Mouse (Mus musculus) midbrain, embryonic 10.5 days (tissue): ENCODE measurements around the gene Prr15l. TPM values are rescaled to one million over a fixed set of nuclear protein-coding genes. Genes with fewer than 3 reads are reported as not detected.

Experiments
- DNase-seq: peaks from one replicate; pipeline ENCODE4 v3.0.0-alpha.2; 2017; ENCODE audit warnings: low spot score
- H3K27ac ChIP-seq: fragments of 300-500 bp; sonication (generic); replicated peaks from 2 replicates; pipeline ENCODE4 v1.5.1; 2016; ENCODE audit warnings: mild to moderate bottlenecking
- H3K27me3 ChIP-seq: fragments of 300-500 bp; sonication (generic); 2 replicates; pipeline ENCODE4 v1.6.1; 2016; ENCODE audit warnings: low read depth, mild to moderate bottlenecking; ENCODE audit not compliant: poor library complexity, severe bottlenecking
- H3K36me3 ChIP-seq: fragments of 300-500 bp; sonication (generic); 2 replicates; pipeline ENCODE4 v1.6.1; 2016; ENCODE audit warnings: mild to moderate bottlenecking, moderate library complexity
- H3K4me1 ChIP-seq: fragments of 300-500 bp; sonication (generic); 2 replicates; pipeline ENCODE4 v1.6.1; 2016
- H3K4me3 ChIP-seq: fragments of 300-500 bp; sonication (generic); 2 replicates; pipeline ENCODE4 v1.5.1; 2016; ENCODE audit warnings: mild to moderate bottlenecking, moderate library complexity
- H3K9me3 ChIP-seq: fragments of 300-500 bp; sonication (generic); replicated peaks from 2 replicates; pipeline ENCODE4 v1.6.1; 2016; ENCODE audit warnings: mild to moderate bottlenecking
- WGBS: fragments of 180-500 bp; shearing (Covaris S2); methylation state at CpG from one replicate; pipeline ENCODE4 v1.1.7; 2016; 5-methylcytosine and 5-hydroxymethylcytosine counted together
- polyA plus RNA-seq: library from polyadenylated mRNA; unstranded; fragments of >200 nt; fragmentation: Nextera tagmentation; extraction: Ambion mirVana; gene quantifications from 2 replicates; pipeline ENCODE4 v1.2.1, GENCODE M21; 2016

The Prr15l gene
- polyA plus RNA-seq, 1 experiment from 2014 or later, result 0.04 TPM

DNA sequence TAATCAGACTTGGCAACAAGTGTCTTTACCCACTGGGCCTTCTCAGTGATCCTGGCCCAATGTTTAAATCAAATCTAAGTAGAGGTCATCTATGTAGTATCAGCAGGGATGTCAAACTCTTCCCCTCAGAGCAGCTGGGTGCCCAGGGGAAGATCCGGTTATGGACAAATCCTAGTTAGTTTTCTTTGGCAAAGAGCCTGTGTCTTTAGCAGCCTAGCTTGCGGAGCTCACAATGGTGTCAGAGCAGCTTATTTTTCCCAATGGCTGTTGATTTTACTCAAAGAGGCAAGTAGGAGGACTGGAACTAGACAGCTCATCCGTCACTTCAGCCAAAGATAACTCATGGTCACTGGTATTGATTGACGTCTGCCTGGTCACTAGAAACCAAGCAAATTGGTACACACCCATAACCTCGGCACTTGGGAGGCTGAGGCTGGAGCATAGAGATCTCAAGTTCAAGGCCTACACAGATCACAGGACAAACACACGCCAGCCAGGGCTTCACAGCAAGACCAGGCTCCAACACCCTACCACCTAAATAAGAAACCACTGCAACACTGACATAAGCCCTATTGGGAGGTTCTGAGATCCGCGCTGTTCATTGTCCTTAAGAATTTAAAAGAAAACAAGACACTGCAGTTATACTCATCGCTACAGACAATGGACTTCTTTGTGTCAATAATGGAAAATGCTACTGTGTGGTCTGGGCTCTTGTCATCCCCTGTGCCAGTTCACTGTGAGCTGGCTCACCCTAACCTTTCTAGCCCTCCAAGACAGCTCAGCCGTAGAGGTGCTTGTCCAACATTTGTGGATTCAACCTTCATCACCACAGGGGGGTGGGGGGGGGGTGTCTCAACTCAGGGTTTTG, 47.8 kb downstream of the Prr15l start:
- Histone ChIP-seq H3K36me3 (peaks cover 9% of the 10 kb centered on the region), H3K9me3 (no peaks in the 10 kb centered on the region), H3K4me1 (peaks cover 37% of the 10 kb centered on the region), H3K27ac (peak overlapping the region; percentile 100; the same call in 1 of the 2 replicates), H3K27me3 (no peaks in the 10 kb centered on the region), H3K4me3 (peak overlapping the region; percentile 87)
- 88% methylated on average over 10 of the region's 10 CpGs for WGBS
- no peak for DNase-seq

DNA sequence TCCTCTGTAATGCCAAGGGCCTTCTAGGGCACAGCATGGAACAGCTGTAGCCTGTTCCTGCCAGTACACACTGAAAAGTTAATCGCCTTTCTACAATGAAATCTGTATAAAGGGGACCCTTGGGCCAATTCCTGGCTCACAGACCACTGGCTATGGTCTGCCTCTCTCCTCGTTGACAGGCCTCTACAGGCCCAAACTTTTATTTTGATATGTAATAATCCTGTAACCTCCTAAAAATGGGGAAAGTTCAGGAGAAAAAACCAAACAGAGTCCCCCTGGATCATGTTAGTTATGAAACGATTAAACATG, 48.4 kb downstream of the Prr15l start:
- Histone ChIP-seq H3K27me3 (0 out of 2 replicates have a peak, but pooled peaks cover 4% of the 10 kb centered on the region), H3K4me3 (peak overlapping the region; percentile 87), H3K36me3 (peaks cover 4% of the 10 kb centered on the region), H3K9me3 (no peaks in the 10 kb centered on the region), H3K27ac (peak overlapping the region; percentile 100), H3K4me1 (peaks cover 37% of the 10 kb centered on the region)
- 70% methylated on average over 3 of the region's 3 CpGs for WGBS
- DNase-seq, result no peak

DNA sequence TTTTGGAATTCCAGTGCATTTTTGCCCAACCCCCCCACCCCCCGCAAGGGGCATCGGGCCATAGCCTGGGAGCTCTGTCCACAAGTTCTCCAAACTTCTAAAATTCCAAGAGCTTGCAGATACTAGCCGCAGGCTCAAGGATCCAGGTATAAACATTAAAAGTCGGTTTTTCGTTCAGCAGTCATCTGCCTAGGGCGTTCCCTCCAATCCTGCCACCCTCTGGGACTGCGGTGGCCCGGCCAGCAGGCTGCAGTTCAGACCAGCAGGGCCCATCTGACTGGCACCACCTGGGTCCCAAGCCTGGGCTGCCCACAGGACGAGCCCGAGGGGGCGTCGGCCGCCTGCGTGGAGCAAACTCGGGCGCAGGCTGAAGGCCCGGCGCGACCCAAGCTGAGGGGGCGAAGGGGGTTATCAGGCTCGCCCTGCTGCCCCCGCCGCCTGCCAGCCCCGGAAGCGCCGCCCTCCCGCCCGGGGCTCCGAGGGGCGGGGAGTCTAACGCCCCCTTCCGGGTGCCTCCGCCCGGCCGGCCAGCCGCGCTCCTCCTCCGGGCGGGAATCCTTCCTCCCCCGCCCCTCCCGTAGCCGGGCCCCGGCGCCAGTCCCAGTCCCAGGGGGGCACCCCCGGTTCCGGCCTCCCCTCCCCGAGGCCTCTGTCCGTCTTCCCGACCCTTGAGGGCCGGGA, 49.1 kb downstream of the Prr15l start:
- Histone ChIP-seq H3K36me3 (peaks cover 4% of the 10 kb centered on the region), H3K27ac (peak overlapping the region; percentile 100), H3K4me3 (peak overlapping the region; percentile 87), H3K9me3 (no peaks in the 10 kb centered on the region), H3K4me1 (peaks cover 38% of the 10 kb centered on the region), H3K27me3 (peaks cover 7% of the 10 kb centered on the region; the same call in 1 of the 2 replicates)
- no peak for DNase-seq
- WGBS, result under 1% methylated on average over 50 of the region's 50 CpGs

DNA sequence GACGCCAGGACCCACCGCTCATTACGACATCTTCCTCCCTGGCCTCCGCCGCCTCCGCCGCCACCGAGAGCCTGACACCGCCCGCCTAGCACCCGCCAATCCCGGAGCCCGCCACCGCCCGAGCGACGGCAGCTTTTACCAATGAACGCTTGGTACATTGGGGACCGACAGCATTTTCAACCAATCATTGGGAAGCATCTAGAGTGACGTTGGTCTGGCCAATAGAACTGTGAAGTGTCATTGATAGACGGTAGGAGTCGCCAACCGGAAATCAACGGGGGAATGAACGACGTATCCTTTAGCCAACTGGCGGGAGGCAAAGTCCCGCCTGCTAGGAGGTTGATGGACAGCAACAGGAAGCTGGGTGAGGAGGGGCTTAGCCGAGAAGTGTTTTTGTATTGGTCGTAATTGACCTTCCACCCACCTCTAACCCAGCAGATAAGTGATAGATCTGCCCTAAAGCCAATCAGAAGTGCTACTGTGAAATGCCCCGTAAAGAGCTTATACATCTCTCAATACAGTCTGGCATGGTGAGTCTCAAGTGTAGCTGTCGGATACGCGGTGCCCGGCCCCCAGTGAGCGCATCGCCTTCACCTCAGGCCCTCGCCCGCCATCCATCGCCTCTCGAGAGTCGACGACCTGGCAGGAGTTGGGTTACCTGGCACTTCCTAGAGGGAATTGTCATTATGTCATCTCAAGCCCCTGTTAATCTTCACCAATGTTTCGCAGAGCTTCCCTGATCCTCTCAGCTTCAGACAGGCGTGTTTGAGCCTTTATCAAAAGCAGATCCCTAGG, 49.9 kb downstream of the Prr15l start:
- under 1% methylated on average over 45 of the region's 45 CpGs for WGBS
- Histone ChIP-seq H3K27me3 (peaks cover 7% of the 10 kb centered on the region; the same call in 1 of the 2 replicates), H3K4me1 (peaks cover 45% of the 10 kb centered on the region), H3K4me3 (peak overlapping the region; percentile 87), H3K27ac (peak overlapping the region; percentile 100), H3K9me3 (no peaks in the 10 kb centered on the region), H3K36me3 (peaks cover 4% of the 10 kb centered on the region)
- peak; percentile 99 for DNase-seq

DNA sequence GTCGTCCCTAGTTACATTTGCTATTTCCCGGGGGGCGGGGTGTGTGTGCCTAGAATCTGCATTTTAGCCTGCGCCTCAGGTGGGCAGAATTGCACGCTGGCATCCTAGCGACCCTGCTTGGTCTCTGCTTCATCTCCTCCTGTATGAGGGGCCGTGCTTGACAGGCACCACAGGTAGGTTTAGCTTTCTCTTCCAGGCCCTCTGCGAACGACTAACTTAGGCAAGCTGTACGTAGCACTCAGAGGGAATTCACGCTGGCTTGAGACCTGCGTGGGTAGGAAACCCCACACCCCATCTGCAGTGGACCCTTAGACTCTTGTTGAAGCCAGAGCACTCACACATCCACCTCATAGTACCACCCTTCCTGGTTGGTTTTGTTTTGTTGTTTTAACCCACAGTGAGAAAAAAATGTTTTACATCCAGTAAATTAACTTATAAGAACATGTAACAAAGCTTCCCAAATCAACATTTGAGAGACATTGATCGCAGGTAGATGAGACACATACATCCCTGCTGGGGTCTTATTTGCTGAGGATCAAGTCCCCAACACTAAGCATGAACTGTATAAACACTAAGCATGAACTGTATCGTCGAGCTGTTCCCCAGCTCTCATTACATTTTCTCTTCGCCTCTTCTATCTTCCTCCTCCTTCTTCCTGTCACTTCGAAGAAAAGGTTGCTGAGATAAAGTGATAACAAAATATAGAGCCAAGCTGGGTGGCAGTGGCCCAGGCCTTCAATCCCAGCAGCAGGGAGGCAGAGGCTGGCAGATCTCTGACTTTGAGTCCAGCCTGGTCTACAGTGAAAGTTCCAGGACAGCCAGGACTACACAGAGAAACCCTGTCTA, 50.7 kb downstream of the Prr15l start:
- peak overlapping the region; percentile 100 for H3K27ac ChIP-seq
- peaks cover 13% of the 10 kb centered on the region for H3K27me3 ChIP-seq
- peaks cover 41% of the 10 kb centered on the region for H3K4me1 ChIP-seq
- 37% methylated on average over 17 of the region's 17 CpGs for WGBS
- no peak for DNase-seq
- H3K36me3 ChIP-seq, result peaks cover under 1% of the 10 kb centered on the region; the same call in 1 of the 2 replicates
- no peaks in the 10 kb centered on the region for H3K9me3 ChIP-seq
- H3K4me3 ChIP-seq, result peak overlapping the region; percentile 87

DNA sequence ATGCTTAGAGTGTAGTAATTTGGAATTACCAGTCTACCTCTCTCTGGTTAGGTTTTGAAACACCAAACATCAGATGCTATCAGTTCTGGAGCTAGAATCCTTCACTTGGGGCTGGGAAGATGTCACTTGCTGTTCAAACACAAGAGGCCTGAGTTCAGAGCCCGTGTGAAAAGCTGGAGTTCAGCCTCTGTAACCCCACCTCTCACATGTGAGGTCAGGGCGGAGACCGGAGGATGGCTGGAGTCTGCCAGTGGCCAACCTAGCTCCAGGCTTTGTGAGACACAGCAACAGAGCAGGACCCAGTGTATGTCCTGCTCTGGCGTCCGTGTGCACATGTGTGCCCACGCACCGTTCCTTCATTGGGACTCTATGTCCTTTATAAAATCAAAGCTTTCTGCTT, 51.4 kb downstream of the Prr15l start:
- no peaks in the 10 kb centered on the region for H3K9me3 ChIP-seq
- DNase-seq, result no peak
- H3K36me3 ChIP-seq, result no peaks in the 10 kb centered on the region; the same call in 1 of the 2 replicates
- H3K4me3 ChIP-seq, result no peak overlapping the region
- no peak overlapping the region for H3K27ac ChIP-seq
- peaks cover 41% of the 10 kb centered on the region for H3K4me1 ChIP-seq
- 92% methylated on average over 7 of the region's 7 CpGs for WGBS
- peaks cover 20% of the 10 kb centered on the region for H3K27me3 ChIP-seq

DNA sequence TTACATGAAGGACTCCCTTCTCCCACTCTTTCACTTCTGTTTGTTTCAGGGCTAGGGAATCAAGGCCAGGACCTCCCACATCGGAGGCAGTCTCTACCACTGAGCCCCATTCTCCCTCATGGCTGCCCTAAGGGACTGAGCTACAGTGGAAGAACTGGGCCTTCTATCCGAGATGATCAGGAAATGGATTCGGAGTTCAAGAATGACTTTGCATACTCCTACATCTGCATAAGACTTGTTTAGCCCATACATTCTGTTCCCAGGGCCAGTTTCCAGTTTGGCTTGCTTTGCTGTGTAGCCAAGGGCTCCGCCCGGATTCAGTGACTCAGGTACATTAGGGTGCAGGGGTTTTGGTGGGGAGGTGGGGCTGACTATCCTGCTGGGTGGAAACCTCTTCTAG, 52.1 kb downstream of the Prr15l start:
- H3K27me3 ChIP-seq, result peaks cover 26% of the 10 kb centered on the region
- no peak for DNase-seq
- peaks cover 45% of the 10 kb centered on the region for H3K4me1 ChIP-seq
- no peaks in the 10 kb centered on the region; the same call in 1 of the 2 replicates for H3K36me3 ChIP-seq
- no peaks in the 10 kb centered on the region for H3K9me3 ChIP-seq
- H3K27ac ChIP-seq, result no peak overlapping the region
- WGBS, result 83% methylated on average over 5 of the region's 5 CpGs
- no peak overlapping the region for H3K4me3 ChIP-seq

DNA sequence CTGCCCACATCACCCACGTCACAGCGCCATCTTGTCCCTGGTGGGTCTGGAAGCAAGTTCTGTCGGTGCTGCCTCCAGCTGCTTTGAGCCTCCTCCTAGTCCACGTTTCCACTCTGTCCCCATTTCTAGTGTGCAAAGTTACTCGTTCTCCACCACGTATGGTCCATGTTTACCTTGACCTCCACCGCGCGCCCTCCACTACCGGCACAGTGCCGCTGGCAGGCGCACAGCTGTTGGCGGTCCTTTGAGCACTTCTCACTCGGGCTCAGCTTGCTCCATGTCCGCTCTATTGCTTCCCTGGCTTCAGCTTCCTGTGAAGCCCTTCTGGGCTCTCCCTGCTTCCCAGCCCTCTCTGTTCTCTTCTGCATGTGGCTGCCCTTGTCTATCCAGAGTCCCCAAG, 53.6 kb downstream of the Prr15l start:
- DNase-seq, result no peak
- H3K9me3 ChIP-seq, result no peaks in the 10 kb centered on the region
- H3K4me1 ChIP-seq, result peaks cover 32% of the 10 kb centered on the region
- WGBS, result 80% methylated on average over 15 of the region's 15 CpGs
- H3K36me3 ChIP-seq, result no peaks in the 10 kb centered on the region
- no peak overlapping the region for H3K4me3 ChIP-seq
- no peak overlapping the region for H3K27ac ChIP-seq
- H3K27me3 ChIP-seq, result peaks cover 41% of the 10 kb centered on the region

DNA sequence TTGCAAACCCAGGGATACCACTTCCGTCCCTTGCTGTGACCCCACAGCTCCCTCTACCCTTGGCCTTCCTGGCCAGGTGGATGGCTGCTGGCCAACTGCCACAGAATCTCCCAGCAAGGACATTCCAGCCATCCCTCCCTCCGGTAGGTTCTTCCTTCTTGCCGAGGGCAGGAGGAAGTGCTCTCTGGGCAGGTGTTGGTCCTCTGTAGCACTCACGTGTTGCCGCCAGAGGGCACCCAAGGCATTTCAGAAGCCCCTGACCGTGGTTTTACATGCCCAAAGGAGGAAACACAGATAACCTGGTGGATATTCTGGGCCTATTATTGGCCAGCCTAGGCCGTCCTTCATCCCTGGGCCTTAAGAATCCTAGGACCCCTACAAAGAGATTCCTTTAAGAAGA, 54.5 kb downstream of the Prr15l start:
- no peaks in the 10 kb centered on the region for H3K36me3 ChIP-seq
- 0 out of 2 replicates have a peak overlapping the region, but pooled peaks have one; percentile 20 for H3K4me3 ChIP-seq
- peak overlapping the region; percentile 39; the same call in 1 of the 2 replicates for H3K27ac ChIP-seq
- peak; percentile 82 for DNase-seq
- peaks cover 50% of the 10 kb centered on the region for H3K27me3 ChIP-seq
- H3K4me1 ChIP-seq, result peaks cover 24% of the 10 kb centered on the region
- H3K9me3 ChIP-seq, result no peaks in the 10 kb centered on the region
- 6% methylated on average over 7 of the region's 7 CpGs for WGBS

DNA sequence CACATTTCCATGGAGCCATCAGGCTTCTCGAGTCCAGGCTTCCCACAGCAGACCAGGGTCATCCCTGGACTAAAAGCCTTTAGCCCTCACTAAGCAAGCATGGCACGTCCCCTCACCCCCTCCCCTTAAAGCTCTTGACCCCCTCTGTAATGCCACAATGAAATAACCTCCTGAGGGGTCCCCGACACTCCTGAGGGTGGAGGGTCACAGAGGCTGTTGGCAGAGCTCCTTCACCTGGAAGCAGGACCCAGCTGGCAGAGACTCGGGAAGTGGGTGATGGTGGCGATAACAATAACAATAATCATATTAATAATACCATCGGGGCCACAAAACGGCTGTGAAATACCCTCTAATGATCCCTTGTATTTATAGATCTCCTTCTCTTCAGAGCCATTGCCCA, 55.0 kb downstream of the Prr15l start, which contains the start of gene Sp2:
Sp2 (minus strand) TSS at position 101 of the 400 bp plus-strand sequence.
- peaks cover 29% of the 10 kb centered on the region for H3K4me1 ChIP-seq
- H3K36me3 ChIP-seq, result no peaks in the 10 kb centered on the region
- peak within 1 kb of the TSS; percentile 39; the same call in 1 of the 2 replicates for H3K27ac ChIP-seq
- H3K27me3 ChIP-seq, result peaks cover 55% of the 10 kb centered on the region
- H3K9me3 ChIP-seq, result no peaks in the 10 kb centered on the region
- H3K4me3 ChIP-seq, result 0 out of 2 replicates have a peak within 1 kb of the TSS, but pooled peaks have one; percentile 20
- 75% methylated on average over 7 of the region's 7 CpGs for WGBS
- no peak for DNase-seq

DNA sequence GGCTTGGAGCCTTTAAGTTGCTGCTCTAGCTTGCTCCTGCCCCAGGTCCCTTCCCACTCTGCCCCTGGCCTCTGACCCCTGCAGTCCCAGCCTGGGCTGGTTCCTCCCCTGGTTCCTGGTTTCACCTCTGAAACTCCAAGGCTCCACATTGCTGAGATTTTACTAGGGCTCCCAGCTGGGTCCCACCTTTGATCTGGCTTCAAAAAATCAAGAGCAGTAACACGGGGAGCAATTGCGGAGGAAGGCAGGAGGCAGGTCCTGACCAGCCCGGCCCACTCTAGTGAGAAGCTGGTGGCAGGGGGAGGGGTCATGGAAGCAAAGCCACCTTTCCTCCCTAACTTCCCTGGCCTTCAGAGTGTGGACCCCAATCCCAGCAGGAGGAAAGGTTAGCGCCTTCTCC, 57.0 kb downstream of the Prr15l start:
- H3K4me1 ChIP-seq, result peaks cover 28% of the 10 kb centered on the region
- no peaks in the 10 kb centered on the region for H3K36me3 ChIP-seq
- DNase-seq, result no peak
- H3K4me3 ChIP-seq, result no peak overlapping the region
- no peak overlapping the region for H3K27ac ChIP-seq
- no peaks in the 10 kb centered on the region for H3K9me3 ChIP-seq
- 22% methylated on average over 4 of the region's 4 CpGs for WGBS
- H3K27me3 ChIP-seq, result peaks cover 75% of the 10 kb centered on the region
